Mouse (Mus musculus) midbrain, embryonic 15.5 days (tissue): Measurements from ENCODE around the gene Esrrb. TPM values are rescaled to one million over a fixed set of nuclear protein-coding genes. Genes with fewer than 3 reads are reported as not detected.

ENCODE experiments used
- ATAC-seq: fragments of 200-750 bp; cut with Nextera tagmentation; replicated peaks from 2 replicates; pipeline ENCODE4 v1.8.0; 2017; ENCODE audit warnings: moderate TSS enrichment
- H3K27ac ChIP-seq: fragments of 300-500 bp; sonication (generic); 2 replicates; pipeline ENCODE4 v1.5.1; 2015; ENCODE audit warnings: mild to moderate bottlenecking, inconsistent platforms
- H3K27me3 ChIP-seq: fragments of 300-500 bp; sonication (generic); replicated peaks from 2 replicates; pipeline ENCODE4 v1.6.1; 2015; ENCODE audit warnings: inconsistent platforms
- H3K36me3 ChIP-seq: fragments of 300-500 bp; sonication (generic); replicated peaks from 2 replicates; pipeline ENCODE4 v1.6.1; 2015; ENCODE audit warnings: inconsistent platforms
- H3K4me1 ChIP-seq: fragments of 300-500 bp; sonication (generic); 2 replicates; pipeline ENCODE4 v1.6.1; 2015; ENCODE audit warnings: inconsistent platforms
- H3K4me2 ChIP-seq: fragments of 300-500 bp; sonication (generic); 2 replicates; pipeline ENCODE4 v1.6.1; 2015; ENCODE audit warnings: inconsistent platforms, mild to moderate bottlenecking, moderate library complexity
- H3K4me3 ChIP-seq: fragments of 300-500 bp; sonication (generic); 2 replicates; pipeline ENCODE4 v1.5.1; 2015; ENCODE audit warnings: mild to moderate bottlenecking, inconsistent platforms
- H3K9ac ChIP-seq: fragments of 300-500 bp; sonication (generic); 2 replicates; pipeline ENCODE4 v1.6.1; 2015; ENCODE audit warnings: mild to moderate bottlenecking, inconsistent platforms
- H3K9me3 ChIP-seq: fragments of 300-500 bp; sonication (generic); 2 replicates; pipeline ENCODE4 v1.6.1; 2016; ENCODE audit warnings: inconsistent platforms
- WGBS: fragments of 180-500 bp; shearing (Covaris S2); methylation state at CpG from one replicate; pipeline ENCODE4 v1.1.7; 2015; ENCODE audit warnings: mixed read lengths; 5-methylcytosine and 5-hydroxymethylcytosine counted together
- polyA plus RNA-seq: library from polyadenylated mRNA; unstranded; fragments of >200 nt; fragmentation: Nextera tagmentation; extraction: Ambion mirVana; gene quantifications from 2 replicates; pipeline ENCODE4 v1.2.1, GENCODE M21; 2015

Esrrb gene
- polyA plus RNA-seq, 1 experiment from 2014 or later: 5.5 TPM

DNA sequence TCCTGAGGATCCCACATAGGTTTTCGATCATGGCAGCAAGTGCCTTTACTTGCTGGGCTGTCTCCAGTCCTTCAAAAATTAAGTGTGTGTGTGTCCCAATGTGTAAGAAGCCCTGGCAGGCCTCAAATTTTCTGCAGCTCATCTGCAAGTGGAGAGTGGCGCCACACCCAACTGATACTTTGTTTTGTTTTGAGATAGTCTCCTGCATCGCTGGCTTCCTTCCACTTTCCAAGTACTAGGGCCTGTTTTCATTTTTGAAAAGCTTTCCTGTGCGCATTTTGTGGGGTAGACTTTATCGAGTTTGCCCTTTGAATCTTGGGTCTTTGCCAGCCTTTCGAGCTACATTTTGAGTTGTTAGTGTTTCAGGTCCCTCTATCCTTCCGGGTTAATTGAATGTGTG, 115.1 kb downstream of the Esrrb start:
- Histone ChIP-seq H3K9me3 (no peaks in the 10 kb centered on the region), H3K4me1 (no peaks in the 10 kb centered on the region), H3K27ac (no peak overlapping the region), H3K4me2 (no peak overlapping the region), H3K36me3 (no peaks in the 10 kb centered on the region), H3K4me3 (no peak overlapping the region), H3K9ac (no peak overlapping the region), H3K27me3 (no peaks in the 10 kb centered on the region; the same call in 1 of the 2 replicates)
- WGBS: 85% methylated on average over 7 of the region's 7 CpGs
- ATAC-seq: no peak

DNA sequence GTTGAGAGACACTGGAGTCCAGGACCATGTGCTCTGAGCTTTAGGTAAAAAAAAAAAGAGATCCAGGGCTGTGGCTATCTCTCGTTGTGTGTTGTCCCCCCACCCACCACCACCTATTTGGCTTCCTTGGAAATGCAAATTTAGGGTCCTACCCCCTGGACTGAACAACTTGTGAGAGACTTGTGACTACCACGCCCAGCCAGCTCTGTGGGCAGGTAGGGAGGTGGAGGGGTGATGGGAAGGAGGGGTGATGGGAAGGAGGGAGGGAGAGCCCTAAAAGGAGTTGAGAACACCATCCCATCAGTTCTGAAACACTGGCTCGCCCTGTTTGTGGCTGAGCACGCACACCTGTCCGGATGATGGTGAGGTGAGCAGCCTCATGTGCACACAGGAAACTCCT, 118.0 kb downstream of the Esrrb start:
- ATAC-seq: no peak
- Histone ChIP-seq H3K36me3 (no peaks in the 10 kb centered on the region), H3K27me3 (no peaks in the 10 kb centered on the region; the same call in 1 of the 2 replicates), H3K27ac (no peak overlapping the region), H3K4me1 (no peaks in the 10 kb centered on the region), H3K9me3 (no peaks in the 10 kb centered on the region), H3K4me3 (no peak overlapping the region), H3K4me2 (no peak overlapping the region), H3K9ac (no peak overlapping the region)
- WGBS: 82% methylated on average over 5 of the region's 5 CpGs

DNA sequence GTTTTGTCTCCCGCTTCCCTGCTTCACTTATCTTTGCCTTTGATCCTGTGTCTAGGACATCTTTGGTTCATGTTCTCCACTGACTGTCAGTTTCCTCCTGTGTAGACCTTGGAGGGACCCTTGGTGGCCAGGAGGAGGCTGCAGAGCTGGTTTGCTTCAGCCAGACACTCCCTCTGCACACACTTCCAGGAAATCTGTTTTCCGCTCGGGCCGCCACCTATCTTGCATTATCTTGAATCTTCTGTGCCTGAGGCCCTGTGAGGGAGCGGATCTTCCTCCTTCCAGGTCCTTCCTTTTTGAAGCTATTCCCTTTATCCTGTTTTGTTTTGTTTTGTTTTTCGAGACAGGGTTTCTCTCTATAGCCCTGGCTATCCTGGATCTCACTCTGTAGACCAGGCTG, 121.1 kb downstream of the Esrrb start:
- ATAC-seq: no peak
- Histone ChIP-seq H3K36me3 (no peaks in the 10 kb centered on the region), H3K4me1 (no peaks in the 10 kb centered on the region), H3K9me3 (no peaks in the 10 kb centered on the region), H3K27ac (no peak overlapping the region), H3K27me3 (no peaks in the 10 kb centered on the region), H3K4me3 (no peak overlapping the region), H3K9ac (no peak overlapping the region), H3K4me2 (no peak overlapping the region)
- WGBS: 83% methylated on average over 6 of the region's 6 CpGs

DNA sequence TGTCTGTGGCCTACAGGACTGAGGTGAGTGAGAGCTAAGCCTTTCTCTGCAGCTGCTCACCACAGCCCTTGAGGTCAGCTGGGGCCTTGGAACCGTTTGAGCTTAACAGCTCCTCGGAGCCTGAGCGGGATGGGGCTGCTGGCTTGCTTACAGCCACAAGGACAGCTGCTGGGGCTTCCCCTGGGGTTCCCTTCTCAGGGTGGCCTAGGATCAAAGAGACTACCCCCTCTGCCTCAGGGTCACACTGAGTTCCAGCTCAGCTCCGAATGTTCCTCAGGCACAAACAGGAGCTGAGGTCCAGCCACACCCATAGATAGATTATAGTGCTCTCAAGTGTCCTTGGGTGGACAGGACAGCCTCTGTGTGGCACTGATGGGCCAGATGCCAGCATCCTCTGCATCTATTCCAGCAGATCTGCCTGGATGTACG, 122.5 kb downstream of the Esrrb start:
- ATAC-seq: no peak
- no peak overlapping the region for H3K27ac ChIP-seq
- no peaks in the 10 kb centered on the region for H3K27me3 ChIP-seq
- no peak overlapping the region for H3K4me3 ChIP-seq
- no peak overlapping the region for H3K4me2 ChIP-seq
- H3K9me3 ChIP-seq: no peaks in the 10 kb centered on the region
- H3K9ac ChIP-seq: no peak overlapping the region
- no peaks in the 10 kb centered on the region for H3K4me1 ChIP-seq
- H3K36me3 ChIP-seq: no peaks in the 10 kb centered on the region
- WGBS: 33% methylated on average over 5 of the region's 5 CpGs

- H3K4me3 ChIP-seq: no peak overlapping the region
- 85% methylated on average over 3 of the region's 3 CpGs for WGBS
- H3K4me2 ChIP-seq: no peak overlapping the region
- H3K27ac ChIP-seq: no peak overlapping the region
- ATAC-seq: no peak
- no peak overlapping the region for H3K9ac ChIP-seq
- H3K9me3 ChIP-seq: no peaks in the 10 kb centered on the region
- H3K27me3 ChIP-seq: no peaks in the 10 kb centered on the region
- no peaks in the 10 kb centered on the region for H3K36me3 ChIP-seq
- peaks cover 7% of the 10 kb centered on the region; the same call in 1 of the 2 replicates for H3K4me1 ChIP-seq
These were observed 127.1 kb downstream of the Esrrb start for GRCm38 (mm10) chr12:86488005-86488404.

- ATAC-seq: no peak
- H3K9me3 ChIP-seq: no peaks in the 10 kb centered on the region
- 91% methylated on average over 5 of the region's 5 CpGs for WGBS
These were observed 129.1 kb downstream of the Esrrb start for GRCm38 (mm10) chr12:86490052-86490451.

GRCm38 (mm10) chr12:86491500-86491899, 130.6 kb downstream of the Esrrb start:
- H3K27ac ChIP-seq: no peak overlapping the region
- H3K36me3 ChIP-seq: no peaks in the 10 kb centered on the region
- WGBS: 68% methylated on average over 3 of the region's 3 CpGs
- no peak for ATAC-seq
- H3K4me2 ChIP-seq: no peak overlapping the region
- no peak overlapping the region for H3K4me3 ChIP-seq
- no peak overlapping the region for H3K9ac ChIP-seq
- H3K4me1 ChIP-seq: peaks cover 10% of the 10 kb centered on the region; the same call in 1 of the 2 replicates
- no peaks in the 10 kb centered on the region for H3K27me3 ChIP-seq
- no peaks in the 10 kb centered on the region for H3K9me3 ChIP-seq

More at GRCm38 (mm10) chr12:86490052-86490451, 129.1 kb downstream of the Esrrb start:
- Histone ChIP-seq H3K4me3 (no peak overlapping the region), H3K9ac (no peak overlapping the region), H3K27me3 (no peaks in the 10 kb centered on the region), H3K4me2 (no peak overlapping the region), H3K27ac (no peak overlapping the region), H3K36me3 (no peaks in the 10 kb centered on the region), H3K4me1 (peaks cover 10% of the 10 kb centered on the region; the same call in 1 of the 2 replicates)

GRCm38 (mm10) chr12:86492822-86493221, 131.9 kb downstream of the Esrrb start:
- Histone ChIP-seq H3K4me2 (no peak overlapping the region; the same call in 1 of the 2 replicates), H3K36me3 (no peaks in the 10 kb centered on the region), H3K27me3 (no peaks in the 10 kb centered on the region), H3K4me3 (no peak overlapping the region), H3K9me3 (no peaks in the 10 kb centered on the region), H3K4me1 (peaks cover 10% of the 10 kb centered on the region; the same call in 1 of the 2 replicates), H3K9ac (no peak overlapping the region), H3K27ac (peak overlapping the region; percentile 26; the same call in 1 of the 2 replicates)
- ATAC-seq: no peak
- WGBS: 29% methylated on average over 9 of the region's 9 CpGs

DNA sequence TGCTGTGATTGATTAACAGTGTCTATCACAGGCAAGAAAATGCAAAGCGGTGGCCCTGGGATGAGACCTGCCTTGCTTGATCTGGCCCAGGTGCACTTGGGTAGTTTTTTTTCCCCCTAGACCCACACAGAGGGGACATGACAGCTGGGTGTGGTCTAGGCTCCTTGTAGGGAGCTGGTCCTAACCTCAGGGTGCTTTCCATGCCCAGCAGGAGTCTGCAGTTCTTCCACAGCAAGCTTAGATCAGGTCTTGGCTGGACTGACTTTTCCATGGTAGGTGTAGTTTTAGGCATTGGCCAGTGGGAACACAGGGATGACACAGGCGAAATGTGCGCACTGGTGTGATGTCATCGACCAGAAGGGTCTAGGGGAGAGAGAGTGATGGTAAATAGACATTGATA, 136.2 kb downstream of the Esrrb start:
- no peak overlapping the region for H3K27ac ChIP-seq
- ATAC-seq: no peak
- no peaks in the 10 kb centered on the region for H3K27me3 ChIP-seq
- no peaks in the 10 kb centered on the region for H3K36me3 ChIP-seq
- no peaks in the 10 kb centered on the region for H3K9me3 ChIP-seq
- no peak overlapping the region for H3K9ac ChIP-seq
- H3K4me1 ChIP-seq: peaks cover 7% of the 10 kb centered on the region; the same call in 1 of the 2 replicates
- 93% methylated on average over 4 of the region's 4 CpGs for WGBS
- no peak overlapping the region for H3K4me2 ChIP-seq
- H3K4me3 ChIP-seq: no peak overlapping the region

- Histone ChIP-seq H3K4me2 (no peak overlapping the region), H3K36me3 (no peaks in the 10 kb centered on the region), H3K4me3 (no peak overlapping the region), H3K27ac (no peak overlapping the region), H3K9me3 (no peaks in the 10 kb centered on the region), H3K9ac (no peak overlapping the region), H3K27me3 (no peaks in the 10 kb centered on the region), H3K4me1 (no peaks in the 10 kb centered on the region)
- 21% methylated on average over 6 of the region's 6 CpGs for WGBS
- no peak for ATAC-seq
These were observed 137.8 kb downstream of the Esrrb start for GRCm38 (mm10) chr12:86498765-86499164.

DNA sequence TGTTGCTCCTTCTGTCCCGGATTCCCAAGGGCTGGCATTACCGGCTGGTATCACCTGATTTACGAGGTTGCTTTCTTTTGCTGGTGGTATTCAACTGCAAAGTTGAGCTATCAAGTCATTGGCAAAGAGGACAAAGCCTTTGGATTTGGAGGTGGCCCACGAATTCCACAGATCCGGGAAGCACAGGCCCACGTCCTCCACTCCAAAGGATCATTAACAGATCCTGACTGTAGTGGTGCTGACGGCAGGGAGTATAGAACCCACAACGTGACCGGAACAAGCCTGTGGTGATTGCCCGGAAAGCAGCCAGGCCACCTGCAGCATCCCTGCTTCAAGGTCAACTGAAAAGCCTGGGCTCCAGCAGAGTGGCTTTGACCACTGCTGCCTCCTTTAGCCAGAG, 140.8 kb downstream of the Esrrb start:
- H3K36me3 ChIP-seq: no peaks in the 10 kb centered on the region
- no peak overlapping the region for H3K4me3 ChIP-seq
- no peaks in the 10 kb centered on the region for H3K4me1 ChIP-seq
- H3K9ac ChIP-seq: no peak overlapping the region
- no peaks in the 10 kb centered on the region for H3K9me3 ChIP-seq
- H3K27me3 ChIP-seq: no peaks in the 10 kb centered on the region
- ATAC-seq: no peak
- H3K27ac ChIP-seq: no peak overlapping the region
- H3K4me2 ChIP-seq: no peak overlapping the region
- WGBS: 83% methylated on average over 10 of the region's 10 CpGs

GRCm38 (mm10) chr12:86503921-86504320, 143.0 kb downstream of the Esrrb start:
- 74% methylated on average over 4 of the region's 4 CpGs for WGBS
- Histone ChIP-seq H3K9ac (no peak overlapping the region), H3K4me1 (no peaks in the 10 kb centered on the region), H3K36me3 (no peaks in the 10 kb centered on the region), H3K9me3 (no peaks in the 10 kb centered on the region), H3K27ac (no peak overlapping the region), H3K4me2 (no peak overlapping the region), H3K27me3 (no peaks in the 10 kb centered on the region), H3K4me3 (no peak overlapping the region)
- no peak for ATAC-seq

DNA sequence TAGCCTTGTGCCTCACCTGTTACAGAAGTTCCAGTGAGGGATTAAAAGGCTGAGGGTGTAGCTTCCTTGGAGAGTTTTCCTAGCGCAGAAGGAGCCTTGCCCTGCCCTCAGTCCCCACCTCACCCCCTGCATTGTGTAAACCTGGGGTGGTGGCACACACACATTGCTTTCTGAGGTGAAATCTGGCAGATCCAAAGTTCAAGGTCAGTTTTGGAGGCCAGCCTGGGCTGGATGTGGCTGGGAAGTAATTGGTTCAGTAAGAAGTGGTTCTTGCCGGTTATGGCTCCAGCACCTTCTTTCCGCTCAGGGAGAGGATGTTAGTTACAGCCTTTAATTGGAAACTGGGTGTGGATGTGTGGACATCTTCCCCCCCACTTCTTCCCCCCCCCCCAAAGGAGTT, 143.4 kb downstream of the Esrrb start:
- H3K4me2 ChIP-seq: no peak overlapping the region
- H3K36me3 ChIP-seq: no peaks in the 10 kb centered on the region
- no peak overlapping the region for H3K9ac ChIP-seq
- ATAC-seq: no peak
- H3K4me3 ChIP-seq: no peak overlapping the region
- 91% methylated on average over 3 of the region's 3 CpGs for WGBS
- H3K9me3 ChIP-seq: no peaks in the 10 kb centered on the region
- H3K27me3 ChIP-seq: no peaks in the 10 kb centered on the region
- H3K27ac ChIP-seq: no peak overlapping the region
- peaks cover 1% of the 10 kb centered on the region for H3K4me1 ChIP-seq
